Mouse (Mus musculus) liver, postnatal 0 days (tissue): ENCODE measurements around the gene Borcs5.

Experiments
- CTCF ChIP-seq: sonication (generic); IDR thresholded peaks from 2 replicates; pipeline ENCODE4 v1.5.1; 2016; ENCODE audit warnings: antibody characterized with exemption, low read depth
- EP300 ChIP-seq: IDR thresholded peaks from 2 replicates; pipeline ENCODE4 v1.6.1; 2016; ENCODE audit warnings: antibody characterized with exemption, low read depth, mild to moderate bottlenecking

- TF ChIP-seq EP300 (no peak), CTCF (no peak)
Measured at GRCm38 (mm10) chr6:134591614-134592013, 47.7 kb upstream of the Borcs5 start.
